Mouse (Mus musculus): ENCODE measurements around the gene Rnf169.

DNA sequence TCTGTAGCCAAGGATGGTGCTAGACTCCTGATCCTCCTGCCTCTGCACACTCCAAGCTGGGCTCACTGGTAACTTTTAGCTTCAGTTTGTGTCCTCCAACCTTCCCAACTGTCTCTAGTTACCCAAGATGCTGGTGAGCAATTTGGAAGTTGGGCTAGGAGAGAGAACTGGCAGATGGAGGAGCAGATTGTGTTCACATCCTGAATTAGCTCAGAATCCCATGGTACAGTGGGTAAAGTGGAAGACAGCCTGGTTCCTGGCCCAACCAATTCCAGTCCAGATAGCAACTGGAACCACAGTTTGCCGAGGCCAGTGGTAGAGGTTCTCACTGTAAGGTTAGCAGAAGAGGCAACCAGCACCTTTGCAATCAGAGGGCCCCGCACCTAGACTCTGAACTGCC lies 61.1 kb downstream of the Rnf169 start:
- TF ChIP-seq EP300 (optimal IDR thresholded peaks at IDR 0.05) (no peak), CTCF (IDR thresholded peaks at IDR 0.05; ENCODE audit: low read depth) (no peak)

Measured in stomach, postnatal 0 days (tissue).